Mouse (Mus musculus) cerebellum, adult 2 months (tissue): ENCODE results near the gene Tcp10a.

Source experiments
- CTCF ChIP-seq: fragments of 200-500 bp; IDR thresholded peaks from 2 replicates; pipeline ENCODE4 v1.5.1; 2011; ENCODE audit warnings: low read depth, mild to moderate bottlenecking, control low read depth, low read length, moderate library complexity, borderline replicate concordance; ENCODE audit not compliant: insufficient read depth
- POLR2A ChIP-seq: fragments of 200-500 bp; IDR thresholded peaks from 2 replicates; pipeline ENCODE4 v1.6.1; 2011; ENCODE audit warnings: low read length, control low read depth, borderline replicate concordance; ENCODE audit not compliant: insufficient read depth

- no peak for TF ChIP-seq CTCF
- TF ChIP-seq POLR2A: no peak
Observed at GRCm38 (mm10) chr17:7292012-7292684, 32.3 kb upstream of the Tcp10a start.
